Mouse (Mus musculus) yolk sac, embryonic 10.5 days (tissue): ENCODE results near the gene Galnt17.
A peak's percentile ranks its signal among the peaks of the same experiment; 100 is the strongest.

Experiments used
- DNase-seq: peaks from one replicate; pipeline ENCODE4 v3.0.0-alpha.2; 2017; ENCODE audit warnings: low spot score

Gene Galnt17

DNA sequence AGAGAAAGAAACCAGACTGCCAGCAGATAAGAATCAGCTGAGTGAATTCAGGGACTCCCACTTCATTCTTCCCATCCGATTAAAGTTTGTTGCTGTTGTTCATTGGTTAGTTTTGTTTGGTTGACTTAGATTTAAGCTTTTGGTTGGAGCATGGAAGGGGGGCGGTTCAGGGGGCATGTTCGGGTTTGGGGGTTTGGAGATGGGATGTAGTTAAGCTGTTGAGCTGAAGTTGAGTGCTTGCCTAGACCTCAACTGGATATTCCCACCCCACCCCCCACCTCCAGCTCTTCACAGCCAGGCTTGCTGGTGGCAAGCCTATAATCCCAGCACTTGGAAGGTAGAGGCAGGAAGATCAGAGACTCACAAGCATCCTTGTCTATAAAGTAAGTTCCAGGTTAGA is at the start of gene Galnt17:
Galnt17 (minus strand) TSS at position 101 of the 400 bp plus-strand sequence.
- no peak for DNase-seq

DNA sequence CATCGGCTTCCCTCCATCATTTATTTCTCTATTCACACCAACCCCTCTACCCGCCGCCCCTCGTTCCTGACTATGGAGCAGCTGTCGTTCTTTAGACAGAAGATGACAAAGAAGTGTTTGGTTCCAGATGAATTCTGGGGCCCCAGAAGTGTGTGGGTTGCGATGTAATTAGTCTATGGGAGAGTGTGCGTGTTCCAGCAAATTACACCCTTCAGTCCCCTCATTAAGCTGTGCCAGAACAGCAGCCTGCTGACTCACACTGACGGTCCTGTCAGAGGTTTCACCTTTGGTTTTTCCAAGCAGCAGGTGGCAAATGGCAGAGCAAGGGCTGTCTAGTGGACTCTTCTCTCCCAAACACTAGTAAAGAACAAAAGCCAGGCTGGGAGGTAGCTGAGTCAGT is 26.2 kb upstream of the Galnt17 start:
- no peak for DNase-seq

DNA sequence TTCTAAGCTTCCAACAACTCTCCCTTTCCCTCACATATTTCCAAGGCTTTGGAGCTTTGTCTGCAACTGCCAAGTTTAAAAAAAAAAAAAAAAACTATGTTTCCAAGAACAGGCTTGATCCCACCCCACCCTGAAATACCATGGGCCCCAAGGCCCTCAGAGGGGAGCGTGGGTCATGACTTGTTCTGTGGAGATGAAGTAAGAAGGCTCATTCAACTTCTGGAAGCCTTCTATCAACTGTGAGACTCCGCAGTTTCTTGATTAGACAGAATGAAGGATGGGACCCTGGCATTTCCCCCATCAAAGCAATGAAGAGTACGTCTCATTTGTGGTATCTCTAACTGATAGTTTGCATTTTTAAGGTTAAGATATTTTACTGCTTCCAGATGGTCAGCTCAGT is 13.0 kb upstream of the Galnt17 start:
- no peak for DNase-seq

DNA sequence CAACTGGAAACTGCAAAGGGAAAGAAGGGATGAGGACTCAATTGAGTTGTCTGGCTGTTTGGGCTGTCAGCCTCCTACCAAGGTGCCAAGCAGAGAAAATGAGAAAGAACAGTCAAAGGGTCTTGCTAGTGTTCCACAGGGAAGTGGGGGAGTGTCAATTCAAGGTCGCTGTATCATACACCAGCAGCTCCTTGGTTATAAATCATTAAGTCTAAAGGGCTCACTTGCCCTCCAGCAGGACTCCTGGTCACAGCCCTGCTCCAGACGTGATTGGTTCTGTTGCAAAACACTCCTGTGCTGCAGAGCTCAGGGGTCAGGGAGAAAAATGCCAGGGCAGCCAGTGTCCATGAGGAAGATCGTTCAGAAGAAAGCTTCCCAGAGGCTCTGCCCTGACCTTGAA is 11.3 kb upstream of the Galnt17 start:
- no peak for DNase-seq

DNA sequence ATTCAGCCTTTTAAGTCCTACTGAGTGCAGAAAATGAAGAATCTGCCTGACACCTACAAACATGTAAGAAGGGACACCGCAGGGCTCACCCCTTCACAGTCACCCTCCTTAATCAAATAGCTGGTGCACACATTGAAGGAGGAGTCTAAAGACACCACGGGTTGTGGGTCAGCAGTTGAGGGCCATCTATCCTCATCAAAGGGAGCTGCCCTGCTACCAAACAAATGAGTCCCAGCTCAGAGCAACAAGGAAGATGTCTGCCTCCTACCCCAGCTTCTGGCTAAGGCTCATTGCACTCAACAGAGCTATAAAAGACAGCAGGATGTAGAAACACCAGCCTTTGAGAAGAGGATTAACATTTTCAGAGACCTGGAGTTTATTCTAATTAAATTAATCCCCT is 10.8 kb upstream of the Galnt17 start:
- no peak for DNase-seq

DNA sequence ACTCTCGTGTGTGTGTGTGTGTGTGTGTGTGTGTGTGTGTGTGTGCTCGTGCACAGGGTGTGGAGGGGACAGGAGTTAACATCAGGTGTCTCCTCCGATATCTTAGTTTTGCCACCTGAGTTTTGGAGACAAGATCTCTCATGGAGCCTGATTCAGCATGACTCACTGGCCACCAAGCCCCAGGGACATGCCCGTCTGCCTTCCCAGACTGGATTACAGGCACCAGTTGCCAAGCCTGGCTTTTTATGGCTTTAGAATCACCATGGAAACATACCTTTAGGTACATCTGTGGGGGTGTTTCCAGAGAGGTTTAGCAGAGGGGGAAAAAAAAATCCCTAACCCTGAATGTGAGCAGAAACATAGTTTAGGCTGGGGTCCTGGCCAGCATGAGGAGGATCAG is 6.7 kb upstream of the Galnt17 start:
- no peak for DNase-seq

DNA sequence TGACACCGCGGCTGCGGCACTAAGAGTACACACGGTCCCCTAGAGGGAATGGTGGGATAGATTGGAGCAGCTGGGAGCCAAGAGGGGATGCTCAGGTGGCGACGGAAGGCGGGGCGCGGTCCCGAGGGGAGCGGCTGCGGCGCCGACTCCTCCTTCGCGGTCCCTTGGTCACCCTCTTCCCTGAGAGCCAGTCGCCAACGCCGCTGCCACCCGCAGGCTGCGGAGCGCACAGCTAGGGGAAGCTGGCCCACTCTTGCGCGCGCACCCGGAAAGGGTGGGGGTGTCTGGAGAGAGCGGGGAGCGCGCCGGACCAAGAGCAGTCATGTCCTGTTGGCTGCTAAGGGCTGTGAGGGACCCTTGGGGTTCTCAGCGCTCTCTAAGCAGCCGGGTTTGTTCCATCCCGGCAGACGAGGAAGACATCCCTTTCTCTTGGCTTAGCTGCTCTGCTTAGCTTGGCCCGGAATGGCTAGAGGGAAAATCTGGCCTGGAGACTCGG is 593 bp downstream of the Galnt17 start:
- DNase-seq: peak; percentile 44

DNA sequence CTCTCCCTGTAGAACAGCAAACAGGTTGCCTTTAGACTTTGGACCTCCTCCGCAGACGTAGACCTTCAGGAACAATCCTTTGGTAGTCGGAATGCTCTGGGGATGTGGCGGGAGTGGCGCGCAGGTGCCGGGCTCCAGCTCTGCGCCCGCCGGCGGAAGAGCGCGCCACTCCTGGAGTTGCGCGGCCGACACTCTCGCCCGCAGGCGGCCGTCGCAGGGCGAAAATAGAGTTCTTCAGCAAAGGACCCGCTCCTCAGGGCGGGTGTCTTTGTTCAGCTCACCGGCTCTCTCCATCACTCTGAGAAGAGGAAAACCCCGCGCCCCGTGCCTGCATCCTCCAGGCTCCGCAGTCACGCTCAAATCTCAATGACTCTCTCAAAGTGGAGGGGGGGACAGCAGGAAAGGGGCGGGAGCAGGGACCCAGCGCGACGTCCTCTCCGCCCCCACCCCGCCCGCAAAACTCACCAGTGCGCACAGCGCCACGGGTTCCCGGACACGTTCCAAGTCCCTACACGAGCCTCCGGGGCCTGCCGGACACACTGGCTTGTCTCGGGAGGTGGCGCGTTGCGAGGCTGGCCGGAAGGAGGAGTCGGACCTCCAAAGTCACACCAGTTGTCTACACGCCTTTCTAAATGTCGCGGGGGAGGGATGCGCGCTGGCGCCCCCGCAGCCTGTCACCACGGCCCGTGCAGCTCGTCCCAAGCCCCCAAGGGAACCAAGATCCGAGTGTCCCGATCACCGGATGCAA is 1.2 kb downstream of the Galnt17 start:
- DNase-seq: peak; percentile 10

DNA sequence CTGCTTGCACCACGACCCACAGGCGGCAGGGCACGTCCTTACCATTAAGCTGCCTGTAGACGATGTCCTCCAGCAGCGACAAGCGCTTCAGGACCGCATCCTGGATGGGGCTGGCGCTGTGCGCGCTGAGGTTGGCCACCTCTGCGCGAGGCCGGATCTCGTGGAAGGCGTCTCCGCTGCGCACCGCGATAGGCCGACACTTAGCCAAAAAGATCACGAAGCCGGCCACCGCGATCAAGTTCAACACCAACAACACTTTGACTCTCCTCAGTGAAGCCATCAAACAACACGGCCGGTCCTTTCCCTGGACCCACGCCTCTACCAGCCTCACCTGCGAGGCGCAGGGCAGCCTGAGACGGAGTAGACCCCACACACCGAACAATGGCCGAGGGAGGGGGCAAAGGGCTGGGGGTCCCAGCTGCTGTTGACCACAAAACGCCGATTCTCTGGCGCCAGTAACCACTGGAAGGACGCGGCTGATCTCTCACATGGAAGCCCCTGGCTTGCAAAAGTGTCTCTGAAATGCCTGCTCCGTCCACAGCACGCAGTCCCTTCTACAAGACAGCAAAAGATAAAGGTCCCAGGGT is 1.9 kb downstream of the Galnt17 start:
- no peak for DNase-seq

DNA sequence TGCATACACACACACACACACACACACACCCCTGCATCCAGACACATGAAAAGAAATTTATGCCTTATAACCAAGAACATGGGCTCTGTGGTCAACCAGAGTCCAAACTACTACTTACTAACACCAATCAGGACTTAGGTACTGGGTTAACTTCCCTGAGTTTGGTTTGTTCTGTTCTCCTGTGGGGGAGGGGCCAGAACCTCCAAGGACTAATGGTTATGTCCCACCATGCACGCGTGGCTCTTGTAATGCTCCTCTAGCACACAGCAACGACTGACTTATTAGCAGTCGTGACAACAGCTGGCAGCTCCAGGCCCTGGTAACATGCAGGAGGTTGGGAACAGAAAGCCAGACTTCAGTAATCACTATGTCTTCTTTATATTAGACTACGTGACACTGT is 3.1 kb downstream of the Galnt17 start:
- no peak for DNase-seq

DNA sequence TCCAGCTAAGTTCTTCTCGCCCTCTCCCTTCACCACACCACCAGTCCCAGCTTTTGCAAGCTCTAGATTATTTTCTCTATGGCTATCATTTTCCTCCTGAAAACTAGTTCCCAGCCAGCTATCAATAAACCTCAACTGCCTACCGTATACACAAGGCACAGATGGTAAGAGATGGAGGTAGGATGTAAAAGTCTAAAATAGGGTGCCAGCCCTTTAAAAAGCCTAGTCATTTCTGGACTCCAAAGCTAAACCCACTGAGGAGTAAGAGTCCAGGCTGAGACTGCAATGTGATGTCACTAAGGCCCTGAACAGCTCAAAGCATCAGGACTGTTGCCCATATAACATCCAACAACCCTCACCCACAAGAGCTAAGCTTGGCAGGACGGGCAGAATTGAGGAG is 6.8 kb downstream of the Galnt17 start:
- DNase-seq: no peak

DNA sequence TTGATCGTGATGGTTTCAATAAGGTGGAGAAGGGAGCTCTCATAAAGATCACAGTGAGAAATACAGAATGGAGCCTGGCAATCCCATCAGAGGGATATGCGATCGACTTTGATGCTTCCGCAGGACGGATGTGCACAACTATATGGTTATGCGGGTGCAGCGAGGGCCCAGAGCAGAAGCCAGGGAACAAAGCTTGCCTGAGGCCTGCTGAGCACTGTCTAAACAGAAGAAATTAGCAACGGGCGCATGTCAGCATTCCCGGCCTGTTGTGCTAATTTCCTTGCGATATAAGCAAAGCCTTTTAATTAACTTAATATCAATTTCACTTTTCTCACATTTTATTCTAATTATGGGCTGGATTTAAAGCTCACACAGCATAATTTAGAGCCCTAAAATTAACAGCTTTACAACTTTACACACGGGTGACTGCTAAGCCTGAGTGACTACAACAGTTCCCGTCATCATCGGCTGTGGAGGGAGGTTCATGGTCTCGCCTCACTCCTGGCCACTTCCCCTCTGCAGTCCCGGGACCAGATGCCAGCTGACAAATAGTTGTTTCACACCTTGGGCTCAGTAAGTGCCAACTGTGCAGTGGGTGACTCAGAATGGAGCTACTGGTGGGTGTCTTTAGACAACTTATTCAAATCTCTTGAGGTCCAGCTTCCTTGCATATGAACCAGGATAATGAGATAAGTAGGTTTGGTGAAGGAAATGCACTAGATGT is 14.4 kb downstream of the Galnt17 start:
- DNase-seq: no peak

DNA sequence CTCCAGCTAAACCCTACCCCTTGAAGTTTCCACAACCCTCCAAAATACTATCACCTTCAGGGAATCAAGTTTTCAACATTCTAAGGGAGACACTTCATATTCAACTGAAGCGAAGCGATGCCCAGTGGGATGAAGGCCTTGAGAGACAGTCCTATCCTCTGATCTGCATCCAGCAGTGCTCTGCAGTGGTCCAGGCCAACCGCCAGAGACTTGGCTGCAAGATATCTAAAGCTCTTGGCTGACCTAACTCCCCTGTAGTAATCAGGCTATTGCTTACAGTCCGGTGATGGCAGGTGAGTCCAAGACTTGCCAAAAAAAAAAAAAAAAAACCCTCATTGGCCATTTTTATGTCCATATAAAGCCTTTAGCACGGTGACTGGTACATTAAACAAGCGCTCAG is 21.2 kb downstream of the Galnt17 start:
- no peak for DNase-seq

DNA sequence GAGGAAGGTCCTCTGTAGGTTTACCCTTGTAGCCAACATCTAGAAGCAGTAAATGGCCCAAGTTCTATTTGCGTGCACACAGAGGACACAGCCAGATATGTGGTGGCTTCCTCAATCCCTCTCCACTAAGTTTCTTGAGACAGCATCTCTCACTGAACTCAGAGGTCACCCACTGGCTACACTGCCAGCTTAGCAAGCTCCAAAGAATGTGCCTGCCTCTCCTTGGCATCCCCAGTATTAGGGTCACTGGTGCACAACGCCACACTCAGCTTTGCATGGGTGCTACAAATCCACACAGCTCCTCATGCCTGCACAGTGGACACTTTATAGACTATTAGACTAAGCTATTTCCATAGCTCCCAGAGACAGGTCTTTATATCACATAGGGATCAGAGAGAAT is 21.6 kb downstream of the Galnt17 start:
- DNase-seq: no peak

DNA sequence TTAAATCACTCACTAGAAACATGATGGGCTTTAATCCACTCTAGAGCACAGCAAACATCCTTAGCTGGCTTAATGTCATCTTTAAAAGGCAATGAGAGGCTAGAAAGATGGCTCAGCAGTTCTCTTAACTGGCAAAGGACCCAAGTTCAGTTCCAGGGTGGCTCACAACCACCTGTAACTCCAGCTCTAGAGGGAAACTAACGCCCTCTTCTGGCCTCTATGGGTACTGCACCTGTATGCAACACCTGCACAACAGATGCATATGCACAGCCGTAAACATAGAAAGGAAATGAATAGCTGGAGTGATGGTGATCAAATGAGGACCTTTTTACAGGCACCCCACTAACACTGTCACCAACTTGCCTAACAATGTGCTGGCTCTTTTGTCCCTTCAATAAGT is 27.9 kb downstream of the Galnt17 start:
- no peak for DNase-seq

DNA sequence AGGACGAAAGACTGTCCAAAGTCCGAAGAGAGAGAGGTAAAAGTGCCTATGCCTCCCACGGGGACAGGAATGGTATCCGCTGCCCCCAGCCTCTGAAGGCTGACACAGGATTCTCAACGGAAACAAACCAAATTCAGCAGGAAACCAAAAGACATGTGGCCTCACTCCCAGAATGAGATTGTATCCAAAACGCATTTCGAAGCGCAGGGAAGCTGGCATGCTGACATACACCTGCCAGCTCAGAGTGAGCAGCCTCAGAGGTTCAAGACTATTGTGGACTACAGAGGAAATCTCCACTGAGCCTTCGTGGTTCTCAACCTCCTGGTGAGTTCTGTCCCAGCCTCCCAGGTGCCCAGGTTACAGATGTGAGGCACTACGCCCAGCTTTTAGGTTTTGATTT is 29.0 kb downstream of the Galnt17 start:
- DNase-seq: no peak

DNA sequence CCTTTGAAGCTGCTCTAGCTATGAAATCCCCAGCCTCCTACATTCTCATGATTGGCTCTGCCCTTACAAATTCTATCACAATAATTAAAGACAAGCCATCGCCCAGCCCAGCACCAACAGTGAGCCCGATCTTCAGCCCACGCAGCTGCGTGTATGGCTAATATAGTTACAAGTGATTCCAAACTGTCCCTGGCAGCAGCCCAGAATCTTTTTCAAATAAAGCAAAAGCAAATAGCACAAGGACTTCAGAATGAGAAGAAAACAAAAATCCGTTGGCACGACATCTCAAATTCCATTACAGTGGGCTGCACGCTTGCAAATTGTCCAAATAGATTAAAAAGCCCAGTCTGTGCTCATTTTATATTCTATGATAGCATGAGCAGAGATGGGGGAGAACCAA is 31.1 kb downstream of the Galnt17 start:
- no peak for DNase-seq

DNA sequence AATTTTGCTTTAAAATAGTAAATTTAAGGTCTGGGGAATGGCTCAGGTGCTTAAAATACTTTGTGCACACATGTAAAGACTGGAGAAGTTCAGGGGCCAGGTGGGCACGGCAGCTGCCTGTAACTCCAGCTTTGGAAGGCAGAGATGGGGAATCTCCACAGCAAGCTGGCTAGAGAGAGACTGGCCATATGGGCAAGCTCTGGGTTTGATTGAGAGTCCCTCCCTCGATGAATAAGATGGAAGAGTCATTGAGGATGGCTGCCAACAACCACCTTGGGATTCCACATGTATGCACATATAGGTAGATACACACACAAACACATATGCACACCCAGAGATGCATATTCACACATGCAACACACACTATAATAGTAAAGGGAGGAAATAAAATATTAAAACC is 42.0 kb downstream of the Galnt17 start:
- no peak for DNase-seq

DNA sequence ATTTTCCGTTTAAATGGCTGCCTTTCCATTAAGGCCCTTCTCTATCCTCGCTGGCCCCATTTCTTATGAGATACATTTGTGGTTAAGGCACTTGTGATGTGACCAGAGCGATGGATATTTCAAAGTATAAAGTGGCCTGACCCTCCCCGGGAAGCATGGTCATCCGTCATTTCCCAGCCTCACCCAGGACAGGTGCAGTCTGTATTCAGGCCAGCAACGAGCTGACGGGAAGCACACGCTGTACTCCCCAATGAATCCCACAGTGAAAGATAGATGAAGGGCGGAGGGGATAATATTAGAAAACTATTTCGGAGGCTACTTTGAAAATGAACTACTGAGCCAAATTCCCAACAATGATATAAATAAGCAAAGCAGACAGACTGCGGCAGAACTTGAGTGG is 44.2 kb downstream of the Galnt17 start:
- no peak for DNase-seq

DNA sequence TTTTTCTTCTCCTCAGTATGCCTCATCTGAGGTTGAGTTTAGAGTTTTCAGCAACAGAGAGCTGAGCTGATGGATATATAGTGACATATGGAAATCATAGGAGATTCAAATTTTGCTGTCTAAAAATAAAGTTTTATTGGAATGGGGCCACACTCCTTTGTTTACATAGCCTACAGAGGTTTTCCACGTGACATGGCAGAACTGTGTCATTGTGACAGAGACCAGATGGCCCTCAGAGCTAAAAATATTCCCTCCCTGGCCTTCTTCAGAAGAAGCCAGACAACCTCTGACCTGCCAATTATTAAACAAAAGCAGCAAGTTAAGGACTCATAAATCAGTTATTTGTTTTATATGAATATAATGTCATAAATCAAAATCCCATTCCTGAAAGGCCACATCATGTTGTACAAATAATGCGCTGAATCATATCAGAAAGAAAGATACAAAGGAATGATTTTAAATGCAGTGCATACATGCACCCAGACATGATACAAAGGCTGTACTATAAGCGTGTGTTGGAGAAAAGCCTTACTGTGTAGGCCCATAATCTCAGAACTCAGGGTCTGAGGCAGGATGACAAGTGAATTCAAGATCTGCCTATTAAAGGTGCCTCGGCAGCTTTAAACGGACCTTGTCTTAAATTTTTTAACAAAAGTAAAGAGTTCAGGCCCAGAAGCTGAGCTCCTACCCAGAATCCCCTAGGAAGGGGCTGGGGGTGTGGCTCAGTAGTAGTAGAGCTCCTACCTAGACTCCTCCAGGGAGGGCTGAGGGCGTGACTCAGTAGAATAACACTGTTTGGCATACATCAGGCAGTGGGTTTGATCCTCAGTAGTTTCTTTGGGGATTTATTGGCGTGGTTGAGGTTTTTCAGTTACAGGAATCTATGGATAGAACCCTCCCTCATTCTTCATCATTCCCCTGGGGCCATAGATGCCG is 57.3 kb downstream of the Galnt17 start:
- DNase-seq: no peak

DNA sequence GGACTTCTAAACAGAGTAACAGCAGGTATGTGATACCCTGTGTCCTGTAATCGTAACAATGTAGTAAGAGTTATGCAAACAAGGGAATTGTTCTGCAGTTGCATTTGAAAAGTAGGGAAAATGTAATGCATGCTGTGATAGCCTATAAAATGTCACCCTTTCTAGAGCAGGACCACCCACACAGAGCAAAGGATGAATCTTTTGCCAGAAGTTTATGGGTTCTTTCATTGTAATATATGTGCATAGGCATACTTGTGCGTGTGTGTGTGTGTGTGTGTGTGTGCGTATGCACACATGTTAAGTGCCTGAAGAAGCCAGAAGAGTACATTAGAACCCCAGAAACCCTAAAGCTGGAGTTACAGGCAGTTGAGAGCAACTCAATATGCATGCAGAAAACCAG is 59.9 kb downstream of the Galnt17 start:
- DNase-seq: no peak

DNA sequence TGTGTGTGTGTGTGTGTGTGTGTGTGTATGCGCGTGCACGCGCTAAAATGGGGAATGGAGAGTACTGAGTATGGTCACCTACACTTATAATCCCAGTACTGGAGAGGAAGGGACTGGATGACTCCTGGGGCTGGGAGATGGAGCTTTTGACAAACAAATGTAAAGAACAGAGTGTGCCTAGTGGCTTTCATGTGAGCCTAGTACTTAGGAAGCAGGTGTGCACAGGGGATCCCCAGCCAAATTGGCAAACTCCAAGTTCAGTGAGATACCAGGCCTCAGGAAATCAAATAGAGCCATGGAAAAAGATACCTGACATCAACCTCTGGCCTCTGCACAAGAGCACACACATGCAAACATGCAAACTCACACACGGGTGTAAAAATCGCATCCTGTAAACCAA is 61.7 kb downstream of the Galnt17 start:
- DNase-seq: no peak
